Mouse (Mus musculus): Measurements from ENCODE around the gene Galk1. TPM values are rescaled to one million over a fixed set of nuclear protein-coding genes. Genes with fewer than 3 reads are reported as not detected.
"Not testable (repeated sequence)": the region's sequence is repeated elsewhere in the genome, so short reads cannot be mapped to it uniquely, and the experiment has no call there.

Gene Galk1
- total and polyA plus RNA-seq, 3 experiments = 14.5 to 16.4 (median 14.7) TPM

- H3K4me1 ChIP-seq (ENCODE audit: control insufficient read depth, insufficient read depth, low read length) = peaks cover 2% of the 10 kb centered on the region
- no peak for TF ChIP-seq POLR2A (IDR thresholded peaks at IDR 0.05; ENCODE audit: insufficient read depth, low read depth, low read length)
- no peak for TF ChIP-seq CTCF (IDR thresholded peaks at IDR 0.05)
- no peak for TF ChIP-seq EP300 (IDR thresholded peaks at IDR 0.05; ENCODE audit: insufficient read depth, low read depth, low read length)
- peak overlapping the region; percentile 33 for H3K4me3 ChIP-seq
- H3K27me3 ChIP-seq (ENCODE audit: control insufficient read depth, insufficient read depth, low read length) = no peaks in the 10 kb centered on the region
- H3K36me3 ChIP-seq (ENCODE audit: control insufficient read depth, insufficient read depth, low read length) = peaks cover 15% of the 10 kb centered on the region
- H3K27ac ChIP-seq = no peak overlapping the region
- no peaks in the 10 kb centered on the region for H3K79me2 ChIP-seq (replicated peaks; ENCODE audit: control insufficient read depth, insufficient read depth, low read length)
- no peak for DNase-seq
- intact Hi-C loops (cut with DNase I) = no loop called here
- no peak overlapping the region for H3K9ac ChIP-seq (ENCODE audit: low read depth, low read length)
- WGBS = 26% methylated on average over 4 of the region's 4 CpGs
Observed at GRCm38 (mm10) chr11:116022256-116022780, 9.8 kb upstream of the Galk1 start.

- Histone ChIP-seq H3K27me3 (ENCODE audit: control insufficient read depth, insufficient read depth, low read length) (no peaks in the 10 kb centered on the region), H3K9ac (ENCODE audit: low read depth, low read length) (no peak overlapping the region), H3K36me3 (ENCODE audit: control insufficient read depth, insufficient read depth, low read length) (peaks cover 15% of the 10 kb centered on the region), H3K4me3 (no peak overlapping the region), H3K4me1 (ENCODE audit: control insufficient read depth, insufficient read depth, low read length) (peaks cover 2% of the 10 kb centered on the region), H3K27ac (no peak overlapping the region), H3K79me2 (replicated peaks; ENCODE audit: control insufficient read depth, insufficient read depth, low read length) (no peaks in the 10 kb centered on the region)
- intact Hi-C loops (cut with DNase I) = no loop called here
- no peak for DNase-seq
- TF ChIP-seq CTCF (IDR thresholded peaks at IDR 0.05) (no peak), POLR2A (IDR thresholded peaks at IDR 0.05; ENCODE audit: insufficient read depth, low read depth, low read length) (peak; percentile 49; the same call in 1 of the 2 replicates)
- 66% methylated on average over 6 of the region's 6 CpGs for WGBS
Observed at GRCm38 (mm10) chr11:116021328-116022220, 9.1 kb upstream of the Galk1 start.

GRCm38 (mm10) chr11:116020519-116020922 lies 8.0 kb upstream of the Galk1 start:
- intact Hi-C loops (cut with DNase I) = no loop called here
- H3K79me2 ChIP-seq (replicated peaks; ENCODE audit: control insufficient read depth, insufficient read depth, low read length) = no peaks in the 10 kb centered on the region
- peaks cover 15% of the 10 kb centered on the region for H3K36me3 ChIP-seq (ENCODE audit: control insufficient read depth, insufficient read depth, low read length)
- H3K27me3 ChIP-seq (ENCODE audit: control insufficient read depth, insufficient read depth, low read length) = no peaks in the 10 kb centered on the region
- H3K4me3 ChIP-seq = no peak overlapping the region
- 30% methylated on average over 1 of the region's 1 CpGs for WGBS
- no peak overlapping the region for H3K27ac ChIP-seq
- H3K9ac ChIP-seq (ENCODE audit: low read depth, low read length) = no peak overlapping the region
- peaks cover 2% of the 10 kb centered on the region for H3K4me1 ChIP-seq (ENCODE audit: control insufficient read depth, insufficient read depth, low read length)
- no peak for TF ChIP-seq EP300 (IDR thresholded peaks at IDR 0.05; ENCODE audit: insufficient read depth, low read depth, low read length)
- TF ChIP-seq POLR2A (IDR thresholded peaks at IDR 0.05; ENCODE audit: insufficient read depth, low read depth, low read length) = no peak
- TF ChIP-seq CTCF (IDR thresholded peaks at IDR 0.05) = peak; percentile 43
- no peak for DNase-seq

GRCm38 (mm10) chr11:116019976-116020411 lies 7.5 kb upstream of the Galk1 start:
- Histone ChIP-seq H3K79me2 (replicated peaks; ENCODE audit: control insufficient read depth, insufficient read depth, low read length) (no peaks in the 10 kb centered on the region), H3K4me3 (no peak overlapping the region), H3K36me3 (ENCODE audit: control insufficient read depth, insufficient read depth, low read length) (peaks cover 15% of the 10 kb centered on the region), H3K9ac (ENCODE audit: low read depth, low read length) (no peak overlapping the region), H3K27me3 (ENCODE audit: control insufficient read depth, insufficient read depth, low read length) (no peaks in the 10 kb centered on the region), H3K27ac (no peak overlapping the region), H3K4me1 (ENCODE audit: control insufficient read depth, insufficient read depth, low read length) (peaks cover 2% of the 10 kb centered on the region)
- no peak for DNase-seq
- WGBS = 78% methylated on average over 2 of the region's 2 CpGs
- intact Hi-C loops (cut with DNase I) = loop anchor here (5.0 kb wide), 1 partner anchor 83 kb away; no protein-coding TSS in a partner anchor
- TF ChIP-seq POLR2A (IDR thresholded peaks at IDR 0.05; ENCODE audit: insufficient read depth, low read depth, low read length) = peak; percentile 46; the same call in 1 of the 2 replicates
- TF ChIP-seq CTCF (IDR thresholded peaks at IDR 0.05) = no peak

- TF ChIP-seq CTCF (IDR thresholded peaks at IDR 0.05) (no peak), POLR2A (IDR thresholded peaks at IDR 0.05; ENCODE audit: insufficient read depth, low read depth, low read length) (no peak)
- intact Hi-C loops (cut with DNase I) = loop anchor here (5.0 kb wide), 1 partner anchor 82 kb away; no protein-coding TSS in a partner anchor
- Histone ChIP-seq H3K27me3 (ENCODE audit: control insufficient read depth, insufficient read depth, low read length) (no peaks in the 10 kb centered on the region), H3K4me1 (ENCODE audit: control insufficient read depth, insufficient read depth, low read length) (peaks cover 2% of the 10 kb centered on the region), H3K36me3 (ENCODE audit: control insufficient read depth, insufficient read depth, low read length) (peaks cover 15% of the 10 kb centered on the region), H3K79me2 (replicated peaks; ENCODE audit: control insufficient read depth, insufficient read depth, low read length) (no peaks in the 10 kb centered on the region), H3K4me3 (no peak overlapping the region), H3K27ac (no peak overlapping the region), H3K9ac (ENCODE audit: low read depth, low read length) (no peak overlapping the region)
- DNase-seq = no peak
- WGBS = 39% methylated on average over 1 of the region's 1 CpGs
Observed at GRCm38 (mm10) chr11:116019360-116019791, 6.9 kb upstream of the Galk1 start.

- WGBS = 91% methylated on average over 4 of the region's 4 CpGs
- DNase-seq; H3K9ac ChIP-seq (ENCODE audit: low read depth, low read length); H3K4me1 ChIP-seq (ENCODE audit: control insufficient read depth, insufficient read depth, low read length); H3K79me2 ChIP-seq (replicated peaks; ENCODE audit: control insufficient read depth, insufficient read depth, low read length); H3K4me3 ChIP-seq; H3K27me3 ChIP-seq (ENCODE audit: control insufficient read depth, insufficient read depth, low read length); H3K27ac ChIP-seq: not testable (repeated sequence)
- H3K36me3 ChIP-seq (ENCODE audit: control insufficient read depth, insufficient read depth, low read length) = peaks cover 15% of the 10 kb centered on the region
- intact Hi-C loops (cut with DNase I) = loop anchor here (5.0 kb wide), 1 partner anchor 82 kb away; no protein-coding TSS in a partner anchor
Observed at GRCm38 (mm10) chr11:116018867-116019266, 6.3 kb upstream of the Galk1 start.
